Mouse (Mus musculus) adrenal gland, postnatal 10 days (tissue): ENCODE results near the gene T. TPM values are rescaled to one million over a fixed set of nuclear protein-coding genes. Genes with fewer than 3 reads are reported as not detected.

Experiments
- total RNA-seq, 2 experiments: library from RNA; stranded (reverse); gene quantifications; 2 replicates each; pipeline ENCODE4 v1.2.3; 2021

Gene T
- total RNA-seq, 2 experiments from 2014 or later: not detected

Other genes starting within 250 kb of the T start
- gene Ccr6, start 198.4 kb upstream of the T start, total RNA-seq: under 1 TPM; 0.61 to 0.93 TPM
- gene Mpc1, start 151.5 kb upstream of the T start, total RNA-seq: 100 to 1,000 TPM; 347 to 385 TPM
- 10 to 100 TPM; 38.4 to 45.0 TPM for gene Sft2d1, start 123.3 kb upstream of the T start, total RNA-seq
- gene Prr18, start 97.0 kb upstream of the T start, total RNA-seq: under 1 TPM; 0.24 to 0.45 TPM
- under 1 TPM in 1 of 2 experiments, not detected in 1; 0.18 TPM for gene T2, start 78.4 kb upstream of the T start, total RNA-seq
- 10 to 100 TPM; 12.4 to 20.0 TPM for gene Pde10a, start 90.9 kb downstream of the T start, total RNA-seq
- not detected for gene Gm17087, start 132.5 kb downstream of the T start, total RNA-seq